Mouse (Mus musculus) thymus, postnatal 36 days (tissue): Measurements from ENCODE around the gene Cacnb4.

ENCODE experiments used
- DNase-seq, 2 experiments: peaks; one replicate each; pipeline ENCODE4 v3.0.0; 2022; ENCODE audit warnings: mixed read lengths in 2 of 2

Gene Cacnb4

GRCm38 (mm10) chr2:52647255-52647998 lies 29.2 kb downstream of the Cacnb4 start:
- no peak for DNase-seq

- DNase-seq, result no peak
These were observed 33.0 kb downstream of the Cacnb4 start for GRCm38 (mm10) chr2:52643657-52644056.

GRCm38 (mm10) chr2:52639530-52639875 lies 37.1 kb downstream of the Cacnb4 start:
- no peak for DNase-seq

- no peak for DNase-seq
These were observed 37.6 kb downstream of the Cacnb4 start for GRCm38 (mm10) chr2:52638857-52639529.

- DNase-seq, result no peak
These were observed 38.4 kb downstream of the Cacnb4 start for GRCm38 (mm10) chr2:52638226-52638625.

GRCm38 (mm10) chr2:52636051-52636450 lies 40.6 kb downstream of the Cacnb4 start:
- no peak for DNase-seq

- DNase-seq, result no peak
These were observed 41.3 kb downstream of the Cacnb4 start for GRCm38 (mm10) chr2:52635358-52635757.

- peak; percentile 28 to 48 for DNase-seq
These were observed 43.8 kb downstream of the Cacnb4 start for GRCm38 (mm10) chr2:52632880-52633279.

- no peak for DNase-seq
These were observed 48.4 kb downstream of the Cacnb4 start for GRCm38 (mm10) chr2:52628186-52628585.

- DNase-seq, result no peak
These were observed 50.4 kb downstream of the Cacnb4 start for GRCm38 (mm10) chr2:52626266-52626665.

GRCm38 (mm10) chr2:52625731-52626130 lies 50.9 kb downstream of the Cacnb4 start:
- no peak for DNase-seq

- DNase-seq, result no peak
These were observed 52.7 kb downstream of the Cacnb4 start for GRCm38 (mm10) chr2:52623921-52624404.

- no peak for DNase-seq
These were observed 53.2 kb downstream of the Cacnb4 start for GRCm38 (mm10) chr2:52623461-52623860.

- DNase-seq, result no peak
These were observed 54.0 kb downstream of the Cacnb4 start for GRCm38 (mm10) chr2:52622616-52623015.

- no peak for DNase-seq
These were observed 57.1 kb downstream of the Cacnb4 start for GRCm38 (mm10) chr2:52619406-52619974.

- no peak for DNase-seq
These were observed 57.8 kb downstream of the Cacnb4 start for GRCm38 (mm10) chr2:52618804-52619203.

- DNase-seq, result no peak
These were observed 61.2 kb downstream of the Cacnb4 start for GRCm38 (mm10) chr2:52615429-52615828.

GRCm38 (mm10) chr2:52613888-52614287 lies 62.7 kb downstream of the Cacnb4 start:
- DNase-seq, result no peak

- DNase-seq, result no peak
These were observed 67.1 kb downstream of the Cacnb4 start for GRCm38 (mm10) chr2:52609486-52609885.

GRCm38 (mm10) chr2:52607857-52608485 lies 68.7 kb downstream of the Cacnb4 start:
- DNase-seq, result no peak

GRCm38 (mm10) chr2:52606331-52606730 lies 70.3 kb downstream of the Cacnb4 start:
- DNase-seq, result no peak

- peak; percentile 11 to 29 for DNase-seq
These were observed 71.3 kb downstream of the Cacnb4 start for GRCm38 (mm10) chr2:52605321-52605720.

- no peak for DNase-seq
These were observed 72.0 kb downstream of the Cacnb4 start for GRCm38 (mm10) chr2:52604651-52605020.
